Mouse (Mus musculus): ENCODE measurements around the gene Nab2. TPM values are rescaled to one million over a fixed set of nuclear protein-coding genes. Genes with fewer than 3 reads are reported as not detected.
A peak's percentile ranks its signal among the peaks of the same experiment; 100 is the strongest.

The Nab2 gene
- total and polyA plus RNA-seq, 2 experiments: 8.9 to 16.6 TPM

- H3K9ac ChIP-seq (ENCODE audit: low read depth, low read length): peak overlapping the region; percentile 5; the same call in 1 of the 2 replicates
- WGBS: 58% methylated on average over 13 of the region's 13 CpGs
- no peak for DNase-seq (ENCODE audit: extremely low read depth, low read depth, low spot score)
- peaks cover 18% of the 10 kb centered on the region for H3K4me1 ChIP-seq (ENCODE audit: control insufficient read depth, insufficient read depth, low read length)
- no peaks in the 10 kb centered on the region for H3K27me3 ChIP-seq (ENCODE audit: control insufficient read depth, insufficient read depth, low read length)
- H3K4me3 ChIP-seq (ENCODE audit: insufficient read depth, low read depth, low read length): no peak overlapping the region
- no peak overlapping the region for H3K27ac ChIP-seq (replicated peaks; ENCODE audit: insufficient read depth, low read depth, low read length)
- H3K79me2 ChIP-seq (ENCODE audit: control insufficient read depth, insufficient read depth, low read length): peaks cover 9% of the 10 kb centered on the region; the same call in 1 of the 2 replicates
- H3K36me3 ChIP-seq (ENCODE audit: control insufficient read depth, insufficient read depth, low read length): peaks cover 5% of the 10 kb centered on the region
- TF ChIP-seq CTCF (IDR thresholded peaks at IDR 0.05; ENCODE audit: low read depth, low read length): no peak
These were observed 3.5 kb downstream of the Nab2 start for GRCm38 (mm10) chr10:127664891-127665290.

DNA sequence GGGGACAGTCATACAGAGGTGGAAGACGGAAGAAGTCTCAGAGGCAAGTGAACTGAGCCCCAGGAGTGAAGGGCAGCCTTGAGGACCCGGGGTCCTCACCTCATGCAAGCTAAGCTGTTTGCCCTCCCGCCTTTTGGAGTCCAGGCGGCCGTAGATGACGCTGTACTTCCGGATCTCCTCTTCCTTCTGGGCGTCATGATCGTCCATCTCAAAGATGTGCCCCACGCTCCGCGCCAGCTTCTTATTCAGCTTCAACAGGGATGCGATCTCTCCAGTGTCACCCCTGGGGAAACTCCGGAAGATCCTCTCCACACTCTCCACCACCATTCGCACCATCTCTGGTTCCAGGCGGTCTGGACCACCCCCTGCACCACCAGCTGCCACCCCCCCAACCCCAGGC lies 4.2 kb downstream of the Nab2 start:
- Histone ChIP-seq H3K27me3 (ENCODE audit: control insufficient read depth, insufficient read depth, low read length) (no peaks in the 10 kb centered on the region), H3K9ac (ENCODE audit: low read depth, low read length) (no peak overlapping the region), H3K4me1 (ENCODE audit: control insufficient read depth, insufficient read depth, low read length) (peaks cover 18% of the 10 kb centered on the region), H3K36me3 (ENCODE audit: control insufficient read depth, insufficient read depth, low read length) (peaks cover 6% of the 10 kb centered on the region), H3K27ac (replicated peaks; ENCODE audit: insufficient read depth, low read depth, low read length) (no peak overlapping the region), H3K79me2 (ENCODE audit: control insufficient read depth, insufficient read depth, low read length) (peaks cover 9% of the 10 kb centered on the region; the same call in 1 of the 2 replicates), H3K4me3 (ENCODE audit: insufficient read depth, low read depth, low read length) (no peak overlapping the region)
- TF ChIP-seq CTCF (IDR thresholded peaks at IDR 0.05; ENCODE audit: low read depth, low read length) (no peak), POLR2A (IDR thresholded peaks at IDR 0.05; ENCODE audit: extremely low read depth, insufficient read depth, low read length) (no peak)
- WGBS: 81% methylated on average over 16 of the region's 16 CpGs
- DNase-seq (ENCODE audit: extremely low read depth, low read depth, low spot score): no peak

- TF ChIP-seq CTCF (IDR thresholded peaks at IDR 0.05; ENCODE audit: low read depth, low read length) (no peak), POLR2A (IDR thresholded peaks at IDR 0.05; ENCODE audit: extremely low read depth, insufficient read depth, low read length) (no peak)
- Histone ChIP-seq H3K27me3 (ENCODE audit: control insufficient read depth, insufficient read depth, low read length) (no peaks in the 10 kb centered on the region), H3K79me2 (ENCODE audit: control insufficient read depth, insufficient read depth, low read length) (peaks cover 9% of the 10 kb centered on the region; the same call in 1 of the 2 replicates), H3K36me3 (ENCODE audit: control insufficient read depth, insufficient read depth, low read length) (peaks cover 6% of the 10 kb centered on the region), H3K27ac (replicated peaks; ENCODE audit: insufficient read depth, low read depth, low read length) (no peak overlapping the region), H3K4me3 (ENCODE audit: insufficient read depth, low read depth, low read length) (no peak overlapping the region), H3K9ac (ENCODE audit: low read depth, low read length) (no peak overlapping the region), H3K4me1 (ENCODE audit: control insufficient read depth, insufficient read depth, low read length) (peaks cover 18% of the 10 kb centered on the region)
- no peak for DNase-seq (ENCODE audit: extremely low read depth, low read depth, low spot score)
- 31% methylated on average over 5 of the region's 5 CpGs for WGBS
These were observed 4.8 kb downstream of the Nab2 start for GRCm38 (mm10) chr10:127663590-127663989.

DNA sequence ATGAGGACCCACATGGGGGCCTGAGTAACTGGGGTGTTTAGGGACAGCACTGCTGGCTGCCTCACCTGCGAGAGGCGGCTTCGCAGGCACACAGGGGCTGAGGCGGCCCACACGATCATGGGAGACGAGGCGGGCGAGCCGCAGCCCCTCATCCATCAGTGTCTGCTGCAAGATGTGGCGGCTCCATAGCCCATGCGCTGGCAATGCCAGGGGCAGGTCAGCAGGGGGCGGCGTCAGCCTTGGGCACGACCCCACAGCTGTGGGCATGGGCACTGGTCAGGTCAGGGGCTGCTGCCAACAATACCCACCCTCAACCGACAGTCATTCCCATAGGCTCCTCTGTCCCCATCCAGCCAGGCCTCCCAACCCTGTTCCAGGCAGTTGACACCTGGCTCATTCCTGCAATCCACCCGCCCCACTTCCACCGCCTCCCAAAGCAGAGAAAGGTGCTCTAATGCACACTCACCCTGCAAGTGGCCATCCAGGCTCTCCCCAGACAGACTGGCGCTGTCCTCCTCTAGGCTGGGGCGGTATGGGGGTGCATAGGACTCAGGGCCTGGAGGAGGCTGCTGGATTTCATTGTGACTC lies 5.6 kb downstream of the Nab2 start:
- 47% methylated on average over 19 of the region's 19 CpGs for WGBS
- Histone ChIP-seq H3K27me3 (ENCODE audit: control insufficient read depth, insufficient read depth, low read length) (no peaks in the 10 kb centered on the region), H3K4me1 (ENCODE audit: control insufficient read depth, insufficient read depth, low read length) (peaks cover 18% of the 10 kb centered on the region), H3K9ac (ENCODE audit: low read depth, low read length) (peak overlapping the region; percentile 21; the same call in 1 of the 2 replicates), H3K79me2 (ENCODE audit: control insufficient read depth, insufficient read depth, low read length) (peaks cover 9% of the 10 kb centered on the region; the same call in 1 of the 2 replicates), H3K4me3 (ENCODE audit: insufficient read depth, low read depth, low read length) (no peak overlapping the region), H3K27ac (replicated peaks; ENCODE audit: insufficient read depth, low read depth, low read length) (peak overlapping the region; percentile 93), H3K36me3 (ENCODE audit: control insufficient read depth, insufficient read depth, low read length) (peaks cover 6% of the 10 kb centered on the region)
- no peak for TF ChIP-seq POLR2A (IDR thresholded peaks at IDR 0.05; ENCODE audit: extremely low read depth, insufficient read depth, low read length)
- TF ChIP-seq CTCF (IDR thresholded peaks at IDR 0.05; ENCODE audit: low read depth, low read length): peak; percentile 17; the same call in 1 of the 2 replicates
- DNase-seq (ENCODE audit: extremely low read depth, low read depth, low spot score): no peak

DNA sequence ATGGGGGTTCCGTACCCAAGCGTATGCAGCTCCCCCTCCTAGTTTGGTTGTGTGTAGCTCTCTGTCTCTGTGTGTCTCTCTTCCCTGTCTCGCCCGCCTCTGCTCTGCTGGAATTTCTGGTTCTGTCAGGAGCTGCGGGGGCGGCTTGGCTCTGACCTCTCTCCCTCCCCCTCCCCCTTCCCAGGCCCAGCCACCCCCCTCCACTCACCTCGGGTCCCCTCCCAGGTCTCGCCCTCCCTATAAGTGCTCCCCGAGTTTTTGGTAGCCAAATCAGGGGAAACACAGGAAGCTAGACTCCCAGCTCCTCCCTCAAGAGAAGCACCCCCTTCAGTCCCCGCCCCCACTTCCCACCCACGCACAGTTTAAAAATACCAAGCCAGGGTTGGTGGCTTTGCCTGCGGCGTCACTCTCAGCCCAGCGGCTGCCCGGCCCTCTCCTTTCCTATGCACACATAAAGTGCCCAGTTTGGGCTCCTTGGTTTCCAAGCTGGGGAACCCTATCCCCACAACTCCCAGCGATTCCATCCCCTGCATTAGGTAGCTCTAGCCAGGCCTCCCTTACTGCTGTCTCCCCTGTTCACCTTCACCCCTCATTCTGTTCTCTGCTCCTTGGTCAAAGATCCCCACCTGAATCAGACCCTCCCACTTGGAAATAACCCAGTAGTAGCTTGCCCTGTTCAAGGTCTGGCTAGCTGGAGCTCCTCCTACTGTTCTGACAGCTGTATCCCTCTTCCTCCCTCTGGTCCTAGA lies 6.3 kb downstream of the Nab2 start:
- TF ChIP-seq POLR2A (IDR thresholded peaks at IDR 0.05; ENCODE audit: extremely low read depth, insufficient read depth, low read length) (peak; percentile 42; the same call in 1 of the 2 replicates), CTCF (IDR thresholded peaks at IDR 0.05; ENCODE audit: low read depth, low read length) (no peak; the same call in 1 of the 2 replicates)
- DNase-seq (ENCODE audit: extremely low read depth, low read depth, low spot score): peak; percentile 96
- under 1% methylated on average over 16 of the region's 16 CpGs for WGBS
- Histone ChIP-seq H3K9ac (ENCODE audit: low read depth, low read length) (peak overlapping the region; percentile 76), H3K27me3 (ENCODE audit: control insufficient read depth, insufficient read depth, low read length) (no peaks in the 10 kb centered on the region), H3K79me2 (ENCODE audit: control insufficient read depth, insufficient read depth, low read length) (peaks cover 9% of the 10 kb centered on the region; the same call in 1 of the 2 replicates), H3K36me3 (ENCODE audit: control insufficient read depth, insufficient read depth, low read length) (peaks cover 6% of the 10 kb centered on the region), H3K4me3 (ENCODE audit: insufficient read depth, low read depth, low read length) (peak overlapping the region; percentile 57), H3K27ac (replicated peaks; ENCODE audit: insufficient read depth, low read depth, low read length) (peak overlapping the region; percentile 93), H3K4me1 (ENCODE audit: control insufficient read depth, insufficient read depth, low read length) (peaks cover 18% of the 10 kb centered on the region)

All from liver, adult 2 months (tissue).